Mouse (Mus musculus) layer of hippocampus, adult 2 months (tissue): ENCODE data around the gene Dach1. TPM values are rescaled to one million over a fixed set of nuclear protein-coding genes. Genes with fewer than 3 reads are reported as not detected.

Experiments used
- DNase-seq, 2 experiments: peaks; one replicate each; pipeline ENCODE4 v3.0.0; 2022; ENCODE audit warnings: low spot score in 2 of 2
- H3K27ac ChIP-seq: fragments of 200-600 bp; 2 replicates; pipeline ENCODE4 v1.8.1; 2022
- H3K4me3 ChIP-seq: fragments of 200-600 bp; 2 replicates; pipeline ENCODE4 v1.8.1; 2022; ENCODE audit warnings: mild to moderate bottlenecking
- CTCF ChIP-seq: fragments of 200-600 bp; conservative IDR thresholded peaks from 2 replicates; pipeline ENCODE4 v1.8.1; 2022; ENCODE audit warnings: antibody characterized with exemption, mild to moderate bottlenecking, moderate library complexity
- total RNA-seq, 2 experiments: library from RNA; stranded (reverse); gene quantifications; 2 replicates each; pipeline ENCODE4 v1.2.3; 2021

Gene Dach1
- total RNA-seq, 2 experiments from 2014 or later: 4.3 to 4.5 TPM

GRCm38 (mm10) chr14:98048403-98048802 is 121.2 kb downstream of the Dach1 start:
- TF ChIP-seq CTCF: no peak
- no peak overlapping the region for H3K27ac ChIP-seq
- DNase-seq: no peak
- H3K4me3 ChIP-seq: no peak overlapping the region

GRCm38 (mm10) chr14:98047670-98048069 is 121.9 kb downstream of the Dach1 start:
- DNase-seq: no peak
- H3K4me3 ChIP-seq: no peak overlapping the region
- TF ChIP-seq CTCF: no peak
- no peak overlapping the region for H3K27ac ChIP-seq

- DNase-seq: no peak
- Histone ChIP-seq H3K27ac (no peak overlapping the region), H3K4me3 (no peak overlapping the region)
- no peak for TF ChIP-seq CTCF
Observed at GRCm38 (mm10) chr14:98046960-98047359, 122.6 kb downstream of the Dach1 start.

GRCm38 (mm10) chr14:98038524-98038923 is 131.0 kb downstream of the Dach1 start:
- DNase-seq: no peak
- no peak overlapping the region for H3K27ac ChIP-seq
- H3K4me3 ChIP-seq: no peak overlapping the region
- TF ChIP-seq CTCF: no peak

- Histone ChIP-seq H3K27ac (no peak overlapping the region), H3K4me3 (no peak overlapping the region)
- DNase-seq: no peak
- no peak for TF ChIP-seq CTCF
Observed at GRCm38 (mm10) chr14:98037175-98037574, 132.4 kb downstream of the Dach1 start.

GRCm38 (mm10) chr14:98035261-98035660 is 134.3 kb downstream of the Dach1 start:
- no peak for TF ChIP-seq CTCF
- no peak for DNase-seq
- Histone ChIP-seq H3K27ac (no peak overlapping the region), H3K4me3 (no peak overlapping the region)

- Histone ChIP-seq H3K4me3 (no peak overlapping the region), H3K27ac (no peak overlapping the region)
- DNase-seq: no peak
- no peak for TF ChIP-seq CTCF
Observed at GRCm38 (mm10) chr14:98023540-98023939, 146.0 kb downstream of the Dach1 start.

GRCm38 (mm10) chr14:98014053-98014452 is 155.5 kb downstream of the Dach1 start:
- no peak for TF ChIP-seq CTCF
- Histone ChIP-seq H3K4me3 (no peak overlapping the region), H3K27ac (no peak overlapping the region)
- no peak for DNase-seq

- TF ChIP-seq CTCF: no peak
- H3K4me3 ChIP-seq: no peak overlapping the region
- DNase-seq: no peak
- H3K27ac ChIP-seq: no peak overlapping the region
Observed at GRCm38 (mm10) chr14:98008501-98008900, 161.1 kb downstream of the Dach1 start.

GRCm38 (mm10) chr14:98002021-98002680 is 167.4 kb downstream of the Dach1 start:
- Histone ChIP-seq H3K4me3 (no peak overlapping the region), H3K27ac (peak overlapping the region; percentile 28; the same call in 1 of the 2 replicates)
- no peak for TF ChIP-seq CTCF
- DNase-seq: peak in 1 of 2 experiments; percentile 11

- no peak for TF ChIP-seq CTCF
- H3K4me3 ChIP-seq: no peak overlapping the region
- DNase-seq: no peak
- H3K27ac ChIP-seq: 0 out of 2 replicates have a peak overlapping the region, but pooled peaks have one; percentile 24
Observed at GRCm38 (mm10) chr14:97998584-97998983, 171.0 kb downstream of the Dach1 start.

GRCm38 (mm10) chr14:97983251-97983650 is 186.3 kb downstream of the Dach1 start:
- no peak overlapping the region for H3K27ac ChIP-seq
- TF ChIP-seq CTCF: no peak
- no peak for DNase-seq
- no peak overlapping the region for H3K4me3 ChIP-seq

GRCm38 (mm10) chr14:97982676-97983075 is 186.9 kb downstream of the Dach1 start:
- Histone ChIP-seq H3K4me3 (no peak overlapping the region), H3K27ac (no peak overlapping the region)
- DNase-seq: no peak
- TF ChIP-seq CTCF: no peak

- no peak for TF ChIP-seq CTCF
- no peak overlapping the region for H3K4me3 ChIP-seq
- no peak for DNase-seq
- H3K27ac ChIP-seq: no peak overlapping the region
Observed at GRCm38 (mm10) chr14:97980879-97981278, 188.7 kb downstream of the Dach1 start.
